Mouse (Mus musculus): ENCODE data around the gene Usp30. TPM values are rescaled to one million over a fixed set of nuclear protein-coding genes. Genes with fewer than 3 reads are reported as not detected.

The Usp30 gene
- total RNA-seq, 2 experiments from 2014 or later, result 8.4 to 9.3 TPM

DNA sequence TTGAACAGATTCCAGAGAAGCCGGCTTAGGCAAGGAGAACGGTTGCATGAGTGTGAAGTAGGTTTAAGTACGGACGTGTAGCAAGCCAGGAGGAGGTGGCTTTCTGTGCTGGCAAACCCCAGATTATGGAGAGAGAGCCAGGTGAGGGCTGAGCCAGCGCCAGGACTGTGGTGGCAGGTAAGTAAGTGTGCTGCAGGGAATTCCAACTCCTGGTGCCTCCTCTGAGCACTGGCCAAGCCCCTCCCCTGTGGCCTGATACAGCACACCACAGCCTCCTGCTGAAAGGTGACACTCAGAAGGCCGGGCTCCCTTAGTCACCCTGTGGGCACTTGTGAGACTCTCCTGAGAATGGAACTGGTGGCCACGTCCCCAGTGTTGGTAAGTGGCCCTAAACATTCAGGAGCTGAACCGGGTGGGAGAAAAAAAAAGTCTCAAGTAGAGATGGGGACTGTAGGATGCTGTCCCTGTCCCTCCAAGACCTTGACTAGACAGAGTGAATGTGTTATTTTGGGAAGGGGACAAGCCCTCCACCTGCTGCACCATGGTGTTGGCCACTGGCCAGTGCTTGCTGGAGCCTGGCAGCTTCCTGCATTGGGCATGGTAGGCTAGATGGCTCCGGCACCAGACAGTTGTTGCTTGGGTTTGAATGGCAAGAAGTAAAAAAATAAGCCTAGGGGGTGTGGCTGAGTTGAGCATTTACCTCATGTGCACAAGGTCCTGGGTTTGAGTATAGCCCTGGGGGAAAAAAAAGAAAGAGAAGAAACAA is 90.1 kb downstream of the Usp30 start:
- intact Hi-C loops (cut with DNase I), result no loop called here
- no peak for TF ChIP-seq CTCF (IDR thresholded peaks at IDR 0.05)
- peak; percentile 88 for DNase-seq
- Histone ChIP-seq H3K4me3 (peak overlapping the region; percentile 49), H3K27ac (peak overlapping the region; percentile 88)

DNA sequence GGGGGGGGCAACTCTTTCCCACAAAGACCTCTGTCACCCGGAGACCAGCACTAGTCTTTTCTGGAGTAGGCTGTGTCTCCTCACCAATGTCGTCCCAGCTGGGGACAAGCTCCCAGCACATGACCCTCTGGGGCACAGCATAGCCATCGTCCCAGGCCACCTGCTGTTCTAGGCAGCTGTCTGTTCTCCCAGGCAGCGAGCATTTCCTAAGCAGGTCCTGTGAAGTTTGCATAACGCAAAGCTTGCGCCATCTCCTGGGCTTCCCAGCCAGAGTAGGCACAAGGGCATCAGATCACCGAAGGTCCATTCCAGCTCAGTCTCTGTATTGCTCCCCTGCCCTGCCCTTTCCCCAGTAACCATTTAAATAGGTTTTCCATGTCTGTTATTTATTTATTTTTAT is 92.0 kb downstream of the Usp30 start:
- DNase-seq, result peak; percentile 68
- TF ChIP-seq CTCF (IDR thresholded peaks at IDR 0.05), result no peak
- intact Hi-C loops (cut with DNase I), result no loop called here
- peak overlapping the region; percentile 88 for H3K27ac ChIP-seq
- H3K4me3 ChIP-seq, result peak overlapping the region; percentile 26; the same call in 1 of the 2 replicates

DNA sequence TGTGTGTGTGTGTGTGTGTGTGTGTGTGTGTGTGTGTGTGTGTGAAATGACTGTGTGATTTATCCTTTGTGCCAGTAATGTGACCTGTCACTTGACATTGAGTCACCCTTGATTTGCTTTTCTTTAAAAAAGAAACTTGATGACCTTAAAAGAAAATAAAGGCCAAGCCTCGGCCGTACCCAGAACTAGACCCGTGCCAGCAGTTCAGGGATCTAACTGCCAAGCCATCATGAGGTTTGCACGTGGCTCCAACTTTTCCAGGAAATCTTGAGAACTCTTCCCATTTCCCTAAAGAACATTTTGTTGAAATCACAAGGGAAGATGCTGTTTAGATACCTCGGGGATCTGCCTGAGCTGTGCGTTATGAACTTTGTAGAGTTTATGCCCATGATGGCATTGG is 96.2 kb downstream of the Usp30 start:
- TF ChIP-seq CTCF (IDR thresholded peaks at IDR 0.05), result no peak
- Histone ChIP-seq H3K27ac (peak overlapping the region; percentile 78), H3K4me3 (no peak overlapping the region)
- intact Hi-C loops (cut with DNase I), result no loop called here
- no peak for DNase-seq

DNA sequence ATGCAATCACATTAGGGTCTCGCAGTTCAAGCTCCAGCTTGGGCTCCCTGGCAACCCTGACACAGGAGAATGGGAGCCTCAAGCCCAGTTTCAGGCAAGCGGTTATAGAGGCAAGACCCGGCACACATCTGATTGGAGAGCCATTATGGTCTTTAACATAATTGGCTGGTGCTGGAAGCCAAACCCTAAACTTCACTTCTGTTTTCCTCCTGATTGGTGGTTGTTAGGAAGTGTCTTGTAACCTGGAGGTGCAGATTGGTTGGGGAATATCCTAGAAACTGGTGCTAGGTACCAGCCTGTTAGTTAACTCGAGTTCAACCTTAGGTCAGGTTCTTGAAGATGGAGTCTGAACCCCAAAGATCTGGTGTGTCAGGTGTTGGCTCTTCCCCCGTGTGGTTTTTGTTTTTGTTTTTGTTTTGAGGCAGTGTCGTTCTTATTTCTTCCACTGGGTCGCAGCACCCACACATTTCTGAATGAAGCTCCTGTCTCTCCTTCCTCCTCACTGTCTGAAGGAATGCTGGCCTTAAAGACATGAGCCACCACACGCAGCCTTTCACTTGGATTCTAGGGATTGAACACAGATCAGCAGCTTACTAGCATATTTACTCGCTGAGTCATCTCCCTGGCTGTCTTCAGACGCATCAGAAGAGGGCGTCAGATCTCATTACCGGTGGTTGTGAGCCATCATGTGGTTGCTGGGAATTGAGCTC is 97.0 kb downstream of the Usp30 start:
- peak overlapping the region; percentile 78 for H3K27ac ChIP-seq
- peak; percentile 32; the same call in 1 of the 2 replicates for TF ChIP-seq CTCF (IDR thresholded peaks at IDR 0.05)
- intact Hi-C loops (cut with DNase I), result no loop called here
- H3K4me3 ChIP-seq, result no peak overlapping the region
- no peak for DNase-seq

DNA sequence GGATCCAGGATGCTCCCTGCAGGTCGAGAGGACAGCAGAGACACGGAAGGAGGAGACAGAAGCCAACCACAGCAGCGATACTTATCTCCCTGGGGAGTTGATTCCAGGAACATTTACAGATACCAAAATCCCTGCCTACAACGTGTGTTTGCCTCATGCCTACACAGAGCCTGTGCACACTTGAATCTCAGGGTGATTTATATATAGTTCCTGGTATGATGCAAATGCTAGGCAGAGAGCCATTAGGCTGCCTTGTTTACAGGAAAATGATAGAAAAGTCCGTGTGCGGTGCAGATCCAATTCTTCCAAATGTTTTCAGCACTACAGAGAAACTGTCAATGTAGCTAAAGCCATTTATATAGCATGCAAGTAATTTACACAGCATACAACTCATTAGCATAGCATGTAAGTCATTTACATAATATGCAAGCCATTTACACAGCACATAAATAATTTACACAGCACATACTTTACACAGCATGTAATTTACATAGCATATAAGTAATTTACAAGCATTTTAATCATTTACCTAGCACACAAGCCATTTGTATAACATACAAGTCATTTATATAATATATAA is 97.9 kb downstream of the Usp30 start:
- Histone ChIP-seq H3K27ac (peak overlapping the region; percentile 78), H3K4me3 (no peak overlapping the region)
- intact Hi-C loops (cut with DNase I), result no loop called here
- no peak for TF ChIP-seq CTCF (IDR thresholded peaks at IDR 0.05)
- no peak for DNase-seq

DNA sequence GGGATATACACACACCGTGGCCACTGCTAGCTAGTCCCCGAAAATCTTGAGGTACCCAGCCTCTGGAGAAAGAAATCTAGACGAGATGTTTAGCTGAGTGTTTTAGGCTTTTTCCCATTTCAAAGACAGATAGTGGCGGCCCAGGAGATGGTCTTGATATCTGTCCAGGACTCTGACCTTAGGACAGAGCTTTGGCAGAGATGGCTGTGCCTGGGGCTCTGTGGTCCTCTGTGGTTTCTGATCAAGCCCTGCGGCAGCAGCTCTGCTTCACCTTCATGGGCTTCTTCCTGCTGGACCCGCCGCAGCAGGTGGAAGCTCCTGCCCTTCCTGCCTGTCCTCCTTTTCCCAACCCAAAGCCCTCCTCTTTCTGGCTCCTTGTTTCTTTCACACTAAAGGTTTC is 105.1 kb downstream of the Usp30 start:
- TF ChIP-seq CTCF (IDR thresholded peaks at IDR 0.05), result no peak
- H3K27ac ChIP-seq, result peak overlapping the region; percentile 6
- intact Hi-C loops (cut with DNase I), result loop anchor here (5.0 kb wide), 1 partner anchor 38 kb away; the partner anchor contains the start of gene Ung
- DNase-seq, result no peak
- H3K4me3 ChIP-seq, result no peak overlapping the region

DNA sequence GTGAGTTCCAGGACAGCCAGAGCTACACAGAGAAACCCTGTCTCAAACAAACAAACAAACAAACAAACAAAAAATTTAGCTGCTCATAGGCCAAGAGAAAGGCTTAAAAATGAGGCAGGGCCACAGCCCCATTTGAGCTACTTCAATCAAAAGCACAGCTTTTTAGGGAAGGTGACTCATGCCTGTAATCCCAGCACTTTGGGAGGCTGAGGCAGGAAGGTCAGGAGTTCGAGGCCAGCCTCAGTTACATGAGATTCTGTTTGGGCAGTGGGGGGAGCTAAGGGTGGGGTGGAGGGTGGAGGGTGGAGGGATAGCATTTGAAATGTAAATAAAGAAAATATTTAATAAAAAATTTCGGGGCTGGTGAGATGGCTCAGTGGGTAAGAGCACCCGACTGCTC is 107.7 kb downstream of the Usp30 start:
- intact Hi-C loops (cut with DNase I), result loop anchor here (5.0 kb wide), 1 partner anchor 41 kb away; the partner anchor contains the start of gene Ung
- no peak overlapping the region for H3K27ac ChIP-seq
- DNase-seq, result no peak
- H3K4me3 ChIP-seq, result no peak overlapping the region
- no peak for TF ChIP-seq CTCF (IDR thresholded peaks at IDR 0.05)

DNA sequence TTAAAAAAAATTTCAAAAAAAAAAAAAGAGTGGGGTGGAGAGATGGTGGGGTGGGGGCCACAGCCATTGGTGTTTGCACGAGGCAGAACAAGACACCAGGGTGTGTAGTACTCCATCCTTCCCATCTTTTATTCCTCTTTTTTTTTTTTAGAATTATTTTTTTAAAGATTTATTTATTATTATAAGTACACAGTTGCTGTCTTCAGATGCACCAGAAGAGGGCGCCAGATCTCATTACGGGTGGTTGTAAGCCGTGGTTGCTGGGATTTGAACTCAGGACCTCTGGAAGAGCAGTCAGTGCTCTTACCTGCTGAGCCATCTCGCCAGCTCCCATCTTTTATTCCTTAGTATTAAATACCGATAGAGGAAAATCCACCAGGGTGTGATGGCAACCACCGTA is 108.2 kb downstream of the Usp30 start:
- H3K27ac ChIP-seq, result 0 out of 2 replicates have a peak overlapping the region, but pooled peaks have one; percentile 92
- intact Hi-C loops (cut with DNase I), result loop anchor here (5.0 kb wide), 1 partner anchor 41 kb away; the partner anchor contains the start of gene Ung
- H3K4me3 ChIP-seq, result no peak overlapping the region
- TF ChIP-seq CTCF (IDR thresholded peaks at IDR 0.05), result peak; percentile 47; the same call in 1 of the 2 replicates
- no peak for DNase-seq

DNA sequence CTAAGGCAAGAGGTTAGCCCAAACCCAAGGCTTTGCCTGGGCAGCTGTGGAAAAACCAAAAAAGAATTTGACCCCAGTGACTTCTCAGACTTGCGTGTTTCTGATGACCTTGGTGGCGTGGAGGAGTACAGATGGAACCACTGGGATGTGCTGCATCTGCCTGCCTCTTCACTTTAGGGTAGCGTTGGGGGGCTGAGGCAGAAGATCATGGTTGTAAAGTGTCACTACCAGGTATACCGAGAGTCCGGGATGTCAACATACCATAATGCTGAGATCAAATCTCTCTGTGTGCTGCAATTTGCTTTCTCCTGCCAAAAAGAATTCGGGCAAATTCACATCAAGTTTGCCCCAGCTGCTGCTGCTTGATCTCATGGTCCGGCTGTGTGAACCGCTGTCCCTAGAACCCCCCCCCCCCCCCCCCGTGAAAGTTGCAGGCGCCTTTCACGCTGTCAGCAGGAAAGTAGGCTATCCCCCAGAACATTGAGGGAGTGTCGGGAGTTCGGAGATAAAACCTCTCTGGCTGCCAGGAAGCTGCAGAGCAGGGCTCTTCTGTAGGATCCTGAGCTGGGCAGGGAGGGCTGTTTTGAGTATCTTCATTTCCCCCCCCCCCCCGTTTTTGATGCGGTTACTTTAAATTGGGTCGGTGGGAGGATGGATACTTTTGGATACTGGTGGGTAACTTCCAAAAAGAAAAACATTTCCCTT is 108.8 kb downstream of the Usp30 start:
- TF ChIP-seq CTCF (IDR thresholded peaks at IDR 0.05), result no peak
- intact Hi-C loops (cut with DNase I), result loop anchor here (5.0 kb wide), 1 partner anchor 42 kb away; the partner anchor contains the start of gene Ung
- H3K4me3 ChIP-seq, result 0 out of 2 replicates have a peak overlapping the region, but pooled peaks have one; percentile 15
- DNase-seq, result no peak
- H3K27ac ChIP-seq, result peak overlapping the region; percentile 92; the same call in 1 of the 2 replicates

Other genes with a start within 250 kb of the Usp30 start
- 1 to 10 TPM in 1 of 2 experiments, under 1 TPM in 1; 0.89 to 1.3 TPM for gene Selplg, start 232.8 kb upstream of the Usp30 start, total RNA-seq (2021)
- gene Coro1c, start 156.7 kb upstream of the Usp30 start, total RNA-seq (2021), result 10 to 100 TPM in 1 of 2 experiments, 1 to 10 TPM in 1; 7.8 to 11.8 TPM
- 1 to 10 TPM; 6.1 to 7.2 TPM for gene Ssh1, start 71.6 kb upstream of the Usp30 start, total RNA-seq (2021)
- gene Dao, start 61.8 kb upstream of the Usp30 start, total RNA-seq (2021), result not detected
- not detected for gene Svop, start 26.1 kb downstream of the Usp30 start, total RNA-seq (2021)
- gene Alkbh2, start 62.8 kb downstream of the Usp30 start, total RNA-seq (2021), result under 1 TPM; 0.28 to 0.61 TPM
- gene Ung, start 64.9 kb downstream of the Usp30 start, total RNA-seq (2021), result 10 to 100 TPM in 1 of 2 experiments, 1 to 10 TPM in 1; 9.2 to 10.5 TPM
- 100 to 1,000 TPM; 177 to 191 TPM for gene Acacb, start 81.1 kb downstream of the Usp30 start, total RNA-seq (2021)
- gene Foxn4, start 208.3 kb downstream of the Usp30 start, total RNA-seq (2021), result not detected
- under 1 TPM in 1 of 2 experiments, not detected in 1; 0.39 TPM for gene Myo1h, start 223.7 kb downstream of the Usp30 start, total RNA-seq (2021)

All from gastrocnemius, adult 2 months (tissue).